Mouse (Mus musculus) lung, embryonic 16.5 days (tissue): ENCODE data around the gene Sh3bgrl. TPM values are rescaled to one million over a fixed set of nuclear protein-coding genes. Genes with fewer than 3 reads are reported as not detected.
"Not testable (repeated sequence)": the region's sequence is repeated elsewhere in the genome, so short reads cannot be mapped to it uniquely, and the experiment has no call there.

Experiments
- ATAC-seq: fragments of 200-750 bp; cut with Nextera tagmentation; 2 replicates; pipeline ENCODE4 v1.8.0; 2017; ENCODE audit warnings: low read depth, mild to moderate bottlenecking, moderate library complexity
- H3K27ac ChIP-seq: fragments of 300-500 bp; sonication (generic); 2 replicates; pipeline ENCODE4 v1.5.1; 2014; ENCODE audit warnings: mild to moderate bottlenecking, control low read depth, low read length
- H3K27me3 ChIP-seq: fragments of 300-500 bp; sonication (generic); 2 replicates; pipeline ENCODE4 v1.6.1; 2014; ENCODE audit warnings: low read depth, low read length, mixed read lengths; ENCODE audit not compliant: control insufficient read depth, insufficient read depth
- H3K36me3 ChIP-seq: fragments of 300-500 bp; sonication (generic); 2 replicates; pipeline ENCODE4 v1.6.1; 2014; ENCODE audit warnings: low read length; ENCODE audit not compliant: control insufficient read depth, insufficient read depth
- H3K4me1 ChIP-seq: fragments of 300-500 bp; sonication (generic); replicated peaks from 2 replicates; pipeline ENCODE4 v1.6.1; 2014; ENCODE audit warnings: low read length, mixed read lengths; ENCODE audit not compliant: control insufficient read depth, insufficient read depth
- H3K4me2 ChIP-seq: fragments of 300-500 bp; sonication (generic); 2 replicates; pipeline ENCODE4 v1.6.1; 2014; ENCODE audit warnings: low read depth, low read length, control low read depth
- H3K4me3 ChIP-seq: fragments of 300-500 bp; sonication (generic); 2 replicates; pipeline ENCODE4 v1.5.1; 2014; ENCODE audit warnings: mild to moderate bottlenecking, low read length, control low read depth
- H3K9ac ChIP-seq: fragments of 300-500 bp; sonication (generic); 2 replicates; pipeline ENCODE4 v1.6.1; 2014; ENCODE audit warnings: low read length, control low read depth
- H3K9me3 ChIP-seq: fragments of 300-500 bp; sonication (generic); 2 replicates; pipeline ENCODE4 v1.6.1; 2016; ENCODE audit warnings: low read length; ENCODE audit not compliant: control insufficient read depth
- WGBS: fragments of 180-500 bp; shearing (Covaris S2); extraction: QIAGEN DNeasy Blood & Tissue Kit; methylation state at CpG from one replicate; pipeline ENCODE4 v1.1.7; 2014; 5-methylcytosine and 5-hydroxymethylcytosine counted together
- polyA plus RNA-seq: library from polyadenylated mRNA; unstranded; fragments of >200 nt; fragmentation: Nextera tagmentation; extraction: Ambion mirVana; gene quantifications from 2 replicates; pipeline ENCODE4 v1.2.1, GENCODE M21; 2015

Gene Sh3bgrl
- 249 and 265 TPM in 2 replicates for polyA plus RNA-seq

DNA sequence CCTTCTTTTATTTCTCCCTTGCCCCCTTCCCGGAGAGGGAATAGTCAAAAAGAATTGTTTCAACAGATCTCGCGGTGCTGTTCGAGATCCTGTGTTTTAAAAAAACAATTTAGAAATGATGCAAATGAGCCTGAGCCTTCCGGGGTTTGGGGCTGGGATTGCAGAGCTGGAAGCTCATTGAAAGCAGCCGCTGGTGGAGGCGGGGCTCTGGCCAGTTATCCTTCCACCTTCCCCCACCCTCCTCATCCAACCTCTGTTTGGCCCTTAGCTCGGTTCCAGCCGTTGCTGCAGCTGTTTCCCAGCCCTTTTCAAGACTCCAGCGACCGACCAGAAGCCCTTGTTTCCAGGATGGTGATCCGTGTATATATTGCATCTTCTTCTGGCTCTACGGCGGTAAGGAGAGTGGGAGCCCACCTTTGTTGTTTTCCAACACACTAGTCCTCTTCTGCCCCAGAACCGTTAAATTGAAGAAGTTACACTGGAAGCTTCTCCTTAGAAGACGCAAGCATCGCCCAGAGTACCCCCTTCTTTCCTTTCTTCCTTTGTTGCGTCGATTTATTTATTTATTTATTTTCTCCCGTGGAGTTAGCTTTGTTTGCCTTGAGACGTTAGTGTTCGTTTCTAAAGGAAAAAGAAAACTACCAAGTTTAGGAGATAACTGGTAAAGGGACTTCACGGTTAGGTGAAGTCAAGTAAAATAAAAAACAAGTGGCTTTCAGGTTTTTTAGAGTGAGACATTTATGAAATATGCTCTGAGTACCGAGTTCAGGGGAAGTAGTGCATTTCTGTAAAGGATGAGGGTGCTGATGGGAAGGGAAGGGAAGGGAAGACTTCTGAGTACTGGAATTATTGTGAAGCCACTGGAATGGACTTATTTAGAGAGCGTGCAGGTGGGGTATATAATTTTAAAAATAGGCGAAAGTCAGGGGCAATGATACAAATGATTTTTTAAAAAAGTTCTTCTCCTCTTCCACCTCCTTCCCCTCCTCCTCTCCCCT lies at the start of gene Sh3bgrl:
Sh3bgrl (plus strand) TSS at position 121 of the 998 bp plus-strand sequence.
- WGBS: 16% methylated on average over 26 of the region's 26 CpGs
- Histone ChIP-seq H3K9me3 (no peaks in the 10 kb centered on the region), H3K27me3 (no peaks in the 10 kb centered on the region), H3K4me2 (peak within 1 kb of the TSS; percentile 50), H3K36me3 (no peaks in the 10 kb centered on the region), H3K4me1 (no peaks in the 10 kb centered on the region), H3K4me3 (peak within 1 kb of the TSS; percentile 61), H3K9ac (peak within 1 kb of the TSS; percentile 68), H3K27ac (peak within 1 kb of the TSS; percentile 91)
- peak; percentile 99 for ATAC-seq

DNA sequence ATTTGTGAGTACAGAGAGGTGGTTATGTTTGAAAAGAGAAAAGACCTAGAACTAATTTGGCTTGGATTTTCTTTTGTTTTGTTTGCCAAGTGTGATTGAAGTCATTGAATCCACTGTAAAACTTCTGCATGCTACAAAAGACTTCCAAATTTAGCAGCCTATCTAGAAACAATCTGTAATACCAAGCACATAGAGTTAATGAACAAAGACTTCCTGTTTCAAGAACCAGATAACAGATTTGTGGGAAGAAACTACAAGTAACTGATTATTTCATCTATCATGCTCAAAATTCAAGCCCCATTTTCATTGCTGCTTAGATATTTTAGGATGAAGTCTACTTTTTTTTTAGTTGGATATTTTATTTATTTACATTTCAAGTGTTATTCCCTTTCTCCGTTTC lies 47.4 kb upstream of the Sh3bgrl start:
- Histone ChIP-seq H3K4me1 (no peaks in the 10 kb centered on the region), H3K9me3 (no peaks in the 10 kb centered on the region), H3K4me2 (no peak overlapping the region), H3K27ac (no peak overlapping the region), H3K4me3 (no peak overlapping the region), H3K36me3 (no peaks in the 10 kb centered on the region), H3K9ac (no peak overlapping the region), H3K27me3 (no peaks in the 10 kb centered on the region)
- ATAC-seq: no peak
- 42% methylated on average over 1 of the region's 1 CpGs for WGBS

DNA sequence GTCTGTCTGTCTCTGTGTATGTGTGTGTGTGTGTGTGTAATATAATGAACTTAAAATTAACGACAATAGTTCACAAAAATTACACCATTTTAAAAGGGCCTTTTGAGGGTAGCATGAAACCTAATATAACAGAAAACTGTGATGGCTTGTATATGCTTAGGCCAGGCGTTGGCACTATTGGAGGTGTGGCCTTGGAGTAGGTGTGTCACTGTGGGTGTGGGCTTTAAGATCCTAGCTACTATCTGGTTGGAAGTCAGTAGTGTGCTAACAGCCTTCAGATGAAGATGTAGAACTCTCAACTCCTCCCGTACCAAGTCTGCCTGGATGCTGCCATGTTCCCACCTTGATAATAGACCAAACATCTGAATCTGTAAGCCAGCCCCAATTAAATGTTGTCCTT lies 23.4 kb upstream of the Sh3bgrl start:
- ATAC-seq: no peak
- H3K4me1 ChIP-seq: no peaks in the 10 kb centered on the region
- H3K27ac ChIP-seq: no peak overlapping the region
- no peaks in the 10 kb centered on the region for H3K27me3 ChIP-seq
- H3K36me3 ChIP-seq: no peaks in the 10 kb centered on the region
- no peak overlapping the region for H3K9ac ChIP-seq
- H3K4me3 ChIP-seq: no peak overlapping the region
- no peak overlapping the region for H3K4me2 ChIP-seq
- no peaks in the 10 kb centered on the region for H3K9me3 ChIP-seq
- 70% methylated on average over 3 of the region's 3 CpGs for WGBS

DNA sequence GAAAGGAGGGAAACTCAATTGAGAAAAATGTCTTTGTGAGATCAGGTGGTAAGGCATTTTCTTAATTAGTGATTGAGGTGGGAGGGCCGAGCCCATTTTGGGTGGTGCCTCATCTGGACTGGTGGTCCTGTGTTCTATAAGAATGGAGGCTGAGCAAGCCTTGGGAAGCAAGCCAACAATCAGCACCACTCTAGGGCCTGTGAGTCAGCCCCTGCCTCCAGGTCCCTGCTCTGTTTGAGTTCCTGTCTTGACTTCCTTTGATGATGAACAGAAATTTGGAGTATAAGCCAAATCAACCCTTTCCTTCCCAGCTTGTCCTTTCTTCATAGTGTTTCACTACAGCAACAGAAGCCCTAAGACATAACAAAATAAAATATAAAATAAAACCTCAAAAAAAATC lies 19.4 kb upstream of the Sh3bgrl start:
- Histone ChIP-seq H3K27me3 (no peaks in the 10 kb centered on the region), H3K9me3 (no peaks in the 10 kb centered on the region), H3K4me1 (no peaks in the 10 kb centered on the region), H3K27ac (no peak overlapping the region), H3K4me3 (no peak overlapping the region), H3K4me2 (no peak overlapping the region), H3K36me3 (no peaks in the 10 kb centered on the region), H3K9ac (no peak overlapping the region)
- 71% methylated on average over 1 of the region's 1 CpGs for WGBS
- no peak for ATAC-seq

DNA sequence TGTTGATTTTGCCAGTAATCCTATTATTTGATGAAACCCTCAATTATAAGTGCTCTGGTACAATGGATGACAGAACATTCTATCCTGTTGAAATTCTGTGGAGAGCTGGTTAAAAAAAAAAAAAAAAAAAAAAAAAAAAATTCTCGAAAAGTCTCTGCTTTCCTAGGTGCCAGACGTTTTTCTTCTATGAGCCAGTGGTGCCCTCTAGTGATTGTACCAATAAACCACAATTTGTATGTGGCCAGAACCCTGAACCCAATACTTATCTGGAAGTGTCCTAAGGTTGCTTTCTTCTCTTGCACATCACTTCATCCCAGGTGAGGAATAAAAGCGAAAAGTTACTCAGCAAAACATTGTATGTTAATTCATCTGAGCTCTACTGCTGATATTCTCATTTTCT lies 18.8 kb upstream of the Sh3bgrl start:
- Histone ChIP-seq H3K9me3 (no peaks in the 10 kb centered on the region), H3K4me1 (no peaks in the 10 kb centered on the region), H3K9ac (no peak overlapping the region), H3K36me3 (no peaks in the 10 kb centered on the region), H3K27ac (no peak overlapping the region), H3K4me3 (no peak overlapping the region), H3K4me2 (no peak overlapping the region), H3K27me3 (no peaks in the 10 kb centered on the region)
- WGBS: 30% methylated on average over 3 of the region's 3 CpGs
- ATAC-seq: no peak

DNA sequence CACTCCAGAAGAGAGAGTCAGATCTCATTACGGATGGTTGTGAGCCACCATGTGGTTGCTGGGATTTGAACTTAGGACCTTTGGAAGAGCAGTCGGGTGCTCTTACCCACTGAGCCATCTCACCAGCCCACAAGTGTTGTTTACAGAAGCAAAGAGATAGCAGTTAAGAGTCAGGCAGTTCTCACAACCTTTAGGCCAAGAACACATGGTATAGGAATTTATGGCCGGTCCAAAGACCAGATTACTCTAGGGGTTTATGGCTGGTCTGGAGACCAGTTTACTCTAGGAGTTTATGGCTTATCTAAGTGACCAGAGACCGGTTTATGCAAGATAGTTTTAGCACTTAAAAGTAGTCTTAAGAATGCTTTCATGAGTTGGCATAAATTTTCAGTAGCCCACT lies 15.8 kb upstream of the Sh3bgrl start:
- WGBS: 67% methylated on average over 3 of the region's 4 CpGs

DNA sequence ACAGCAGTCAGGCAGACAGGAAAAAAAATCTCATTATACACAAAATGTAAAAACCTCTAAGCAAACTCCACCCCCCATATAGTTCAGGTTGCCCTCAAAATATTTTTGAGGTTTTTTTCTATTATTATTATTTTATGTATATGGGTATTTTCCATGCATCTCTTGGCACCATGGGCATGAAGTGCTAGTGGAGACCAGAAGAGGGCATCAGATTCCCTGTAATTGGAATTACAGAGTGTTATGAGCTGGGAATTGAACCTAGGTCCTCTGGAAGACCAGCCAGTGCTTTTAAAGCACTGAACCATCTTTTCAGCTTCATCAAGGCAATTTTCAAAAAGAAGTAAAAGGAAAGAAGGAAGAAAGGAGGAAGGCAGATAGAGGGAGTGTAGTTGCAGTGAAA lies 8.1 kb upstream of the Sh3bgrl start:
- Histone ChIP-seq H3K4me1 (no peaks in the 10 kb centered on the region), H3K27me3 (no peaks in the 10 kb centered on the region), H3K27ac (no peak overlapping the region), H3K36me3 (no peaks in the 10 kb centered on the region), H3K4me3 (no peak overlapping the region), H3K4me2 (no peak overlapping the region), H3K9ac (no peak overlapping the region), H3K9me3 (no peaks in the 10 kb centered on the region)
- no peak for ATAC-seq

More for the DNA sequence above, 15.8 kb upstream of the Sh3bgrl start:
- H3K27ac ChIP-seq, H3K4me2 ChIP-seq, H3K9me3 ChIP-seq, H3K9ac ChIP-seq, H3K36me3 ChIP-seq, H3K4me3 ChIP-seq, H3K27me3 ChIP-seq, H3K4me1 ChIP-seq, ATAC-seq: not testable (repeated sequence)

DNA sequence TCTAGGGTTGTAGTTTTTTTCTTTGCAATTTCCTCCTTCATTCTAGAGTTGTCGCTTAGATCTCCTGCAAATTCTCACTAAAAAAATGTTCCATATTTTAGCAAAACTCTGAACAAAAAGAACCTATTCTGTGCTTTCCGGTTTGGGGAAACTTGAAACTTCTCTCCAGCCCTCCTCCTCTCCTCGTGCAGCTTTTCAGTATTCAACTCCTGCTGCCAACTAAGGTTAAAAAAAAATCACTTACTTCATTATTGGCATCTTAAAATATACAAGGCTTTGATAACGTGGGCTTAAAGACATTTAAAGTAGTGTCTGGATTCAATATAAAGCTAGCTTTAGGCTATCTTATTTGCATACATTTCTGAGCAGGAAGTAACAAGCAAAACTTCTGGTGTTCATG lies 365 bp upstream of the Sh3bgrl start:
- Histone ChIP-seq H3K27me3 (no peaks in the 10 kb centered on the region), H3K9ac (peak overlapping the region; percentile 68; the same call in 1 of the 2 replicates), H3K9me3 (no peaks in the 10 kb centered on the region), H3K4me1 (no peaks in the 10 kb centered on the region), H3K36me3 (no peaks in the 10 kb centered on the region), H3K4me3 (peak overlapping the region; percentile 61), H3K4me2 (peak overlapping the region; percentile 45), H3K27ac (peak overlapping the region; percentile 91)
- peak; percentile 32 for ATAC-seq
- WGBS: 11% methylated on average over 4 of the region's 4 CpGs

DNA sequence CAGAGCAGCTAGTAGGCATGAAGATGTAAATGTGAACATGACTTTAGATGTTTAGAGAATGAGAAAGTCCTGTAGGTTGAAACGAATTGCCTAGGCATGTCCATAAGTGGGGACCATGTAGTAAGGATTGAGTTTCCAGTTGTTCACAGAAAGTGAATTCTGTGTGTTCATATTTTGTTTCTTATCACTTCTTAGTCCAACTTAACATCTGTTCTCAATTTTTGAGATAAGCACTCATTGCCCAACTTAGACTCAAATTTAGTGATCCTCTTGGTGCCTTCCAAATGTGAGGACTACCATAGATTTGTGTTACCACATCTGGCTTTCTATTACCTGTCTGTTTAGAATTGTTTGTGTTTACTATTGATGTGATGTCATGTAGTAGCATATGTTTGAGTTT lies 3.3 kb downstream of the Sh3bgrl start:
- 56% methylated on average over 1 of the region's 1 CpGs for WGBS
- Histone ChIP-seq H3K9ac (no peak overlapping the region), H3K4me2 (peak overlapping the region; percentile 20; the same call in 1 of the 2 replicates), H3K27ac (no peak overlapping the region), H3K4me1 (no peaks in the 10 kb centered on the region), H3K4me3 (peak overlapping the region; percentile 21; the same call in 1 of the 2 replicates), H3K9me3 (no peaks in the 10 kb centered on the region), H3K36me3 (no peaks in the 10 kb centered on the region), H3K27me3 (no peaks in the 10 kb centered on the region)
- no peak for ATAC-seq
